Mouse (Mus musculus) limb, embryonic 10.5 days (tissue): ENCODE measurements around the gene Rps6ka5. TPM values are rescaled to one million over a fixed set of nuclear protein-coding genes. Genes with fewer than 3 reads are reported as not detected.
A peak's percentile ranks its signal among the peaks of the same experiment; 100 is the strongest.

ENCODE experiments used
- DNase-seq: peaks from one replicate; pipeline ENCODE4 v3.0.0-alpha.2; 2017; ENCODE audit warnings: low spot score
- H3K27ac ChIP-seq: fragments of 300-500 bp; sonication (generic); 2 replicates; pipeline ENCODE4 v1.5.1; 2016; ENCODE audit warnings: mild to moderate bottlenecking
- H3K27me3 ChIP-seq: fragments of 300-500 bp; sonication (generic); 2 replicates; pipeline ENCODE4 v1.6.1; 2016; ENCODE audit warnings: low read depth, mild to moderate bottlenecking; ENCODE audit not compliant: poor library complexity, severe bottlenecking
- H3K36me3 ChIP-seq: fragments of 300-500 bp; sonication (generic); 2 replicates; pipeline ENCODE4 v1.6.1; 2016; ENCODE audit warnings: mild to moderate bottlenecking, moderate library complexity
- H3K4me1 ChIP-seq: fragments of 300-500 bp; sonication (generic); 2 replicates; pipeline ENCODE4 v1.6.1; 2016
- H3K4me3 ChIP-seq: fragments of 300-500 bp; sonication (generic); 2 replicates; pipeline ENCODE4 v1.5.1; 2016; ENCODE audit warnings: mild to moderate bottlenecking, moderate library complexity
- H3K9me3 ChIP-seq: fragments of 300-500 bp; sonication (generic); replicated peaks from 2 replicates; pipeline ENCODE4 v1.6.1; 2016; ENCODE audit warnings: mild to moderate bottlenecking
- WGBS: fragments of 180-500 bp; shearing (Covaris S2); methylation state at CpG from one replicate; pipeline ENCODE4 v1.1.7; 2016; 5-methylcytosine and 5-hydroxymethylcytosine counted together
- polyA plus RNA-seq: library from polyadenylated mRNA; unstranded; fragments of >200 nt; fragmentation: Nextera tagmentation; extraction: Ambion mirVana; gene quantifications from 2 replicates; pipeline ENCODE4 v1.2.1, GENCODE M21; 2016

The Rps6ka5 gene
- polyA plus RNA-seq, 1 experiment from 2014 or later, result 4.3 TPM

- Histone ChIP-seq H3K27me3 (no peaks in the 10 kb centered on the region), H3K4me1 (peaks cover 14% of the 10 kb centered on the region), H3K36me3 (no peaks in the 10 kb centered on the region), H3K4me3 (no peak overlapping the region), H3K9me3 (no peaks in the 10 kb centered on the region), H3K27ac (no peak overlapping the region)
- WGBS, result 91% methylated on average over 6 of the region's 6 CpGs
- DNase-seq, result no peak
Measured at GRCm38 (mm10) chr12:100635601-100636298, 91.0 kb downstream of the Rps6ka5 start.

GRCm38 (mm10) chr12:100633231-100633630 is 93.6 kb downstream of the Rps6ka5 start:
- no peaks in the 10 kb centered on the region for H3K27me3 ChIP-seq
- WGBS, result 94% methylated on average over 3 of the region's 3 CpGs
- no peak overlapping the region for H3K27ac ChIP-seq
- H3K4me3 ChIP-seq, result no peak overlapping the region
- no peaks in the 10 kb centered on the region for H3K9me3 ChIP-seq
- DNase-seq, result no peak
- no peaks in the 10 kb centered on the region for H3K36me3 ChIP-seq
- H3K4me1 ChIP-seq, result no peaks in the 10 kb centered on the region

- H3K27me3 ChIP-seq, result no peaks in the 10 kb centered on the region
- no peak overlapping the region for H3K27ac ChIP-seq
- DNase-seq, result no peak
- H3K9me3 ChIP-seq, result no peaks in the 10 kb centered on the region
- peaks cover 15% of the 10 kb centered on the region for H3K4me1 ChIP-seq
- no peaks in the 10 kb centered on the region for H3K36me3 ChIP-seq
- no peak overlapping the region for H3K4me3 ChIP-seq
- 92% methylated on average over 7 of the region's 7 CpGs for WGBS
Measured at GRCm38 (mm10) chr12:100631286-100631685, 95.5 kb downstream of the Rps6ka5 start.

- Histone ChIP-seq H3K36me3 (no peaks in the 10 kb centered on the region), H3K4me1 (peaks cover 22% of the 10 kb centered on the region), H3K27ac (no peak overlapping the region), H3K4me3 (no peak overlapping the region), H3K9me3 (no peaks in the 10 kb centered on the region), H3K27me3 (no peaks in the 10 kb centered on the region)
- no peak for DNase-seq
- 91% methylated on average over 6 of the region's 6 CpGs for WGBS
Measured at GRCm38 (mm10) chr12:100629126-100629920, 97.5 kb downstream of the Rps6ka5 start.

- Histone ChIP-seq H3K27ac (peak overlapping the region; percentile 70), H3K4me1 (peaks cover 22% of the 10 kb centered on the region), H3K27me3 (no peaks in the 10 kb centered on the region), H3K36me3 (no peaks in the 10 kb centered on the region), H3K4me3 (no peak overlapping the region), H3K9me3 (no peaks in the 10 kb centered on the region)
- no peak for DNase-seq
- 31% methylated on average over 1 of the region's 1 CpGs for WGBS
Measured at GRCm38 (mm10) chr12:100626991-100627677, 99.6 kb downstream of the Rps6ka5 start.

- no peaks in the 10 kb centered on the region for H3K27me3 ChIP-seq
- no peaks in the 10 kb centered on the region for H3K9me3 ChIP-seq
- H3K4me3 ChIP-seq, result no peak overlapping the region
- peaks cover 22% of the 10 kb centered on the region for H3K4me1 ChIP-seq
- H3K36me3 ChIP-seq, result no peaks in the 10 kb centered on the region
- peak overlapping the region; percentile 70 for H3K27ac ChIP-seq
- no peak for DNase-seq
- WGBS, result 71% methylated on average over 4 of the region's 4 CpGs
Measured at GRCm38 (mm10) chr12:100626273-100626990, 100.4 kb downstream of the Rps6ka5 start.

- H3K27me3 ChIP-seq, result no peaks in the 10 kb centered on the region
- no peaks in the 10 kb centered on the region for H3K36me3 ChIP-seq
- 83% methylated on average over 3 of the region's 3 CpGs for WGBS
- H3K4me1 ChIP-seq, result peaks cover 22% of the 10 kb centered on the region
- H3K27ac ChIP-seq, result no peak overlapping the region
- no peak for DNase-seq
- no peaks in the 10 kb centered on the region for H3K9me3 ChIP-seq
- H3K4me3 ChIP-seq, result no peak overlapping the region
Measured at GRCm38 (mm10) chr12:100624854-100625447, 101.8 kb downstream of the Rps6ka5 start.

- Histone ChIP-seq H3K4me1 (no peaks in the 10 kb centered on the region), H3K9me3 (no peaks in the 10 kb centered on the region), H3K36me3 (no peaks in the 10 kb centered on the region), H3K4me3 (no peak overlapping the region), H3K27ac (no peak overlapping the region), H3K27me3 (no peaks in the 10 kb centered on the region)
- WGBS, result 94% methylated on average over 2 of the region's 2 CpGs
- no peak for DNase-seq
Measured at GRCm38 (mm10) chr12:100615251-100615650, 111.5 kb downstream of the Rps6ka5 start.

GRCm38 (mm10) chr12:100613878-100614277 is 112.9 kb downstream of the Rps6ka5 start:
- Histone ChIP-seq H3K9me3 (no peaks in the 10 kb centered on the region), H3K4me1 (no peaks in the 10 kb centered on the region), H3K4me3 (no peak overlapping the region), H3K36me3 (no peaks in the 10 kb centered on the region), H3K27ac (no peak overlapping the region), H3K27me3 (no peaks in the 10 kb centered on the region)
- WGBS, result 83% methylated on average over 2 of the region's 2 CpGs
- DNase-seq, result no peak

GRCm38 (mm10) chr12:100613192-100613700 is 113.5 kb downstream of the Rps6ka5 start:
- WGBS, result 88% methylated on average over 5 of the region's 5 CpGs
- no peak overlapping the region for H3K4me3 ChIP-seq

GRCm38 (mm10) chr12:100609766-100610165 is 117.0 kb downstream of the Rps6ka5 start:
- Histone ChIP-seq H3K36me3 (no peaks in the 10 kb centered on the region), H3K4me1 (no peaks in the 10 kb centered on the region), H3K4me3 (no peak overlapping the region), H3K27me3 (no peaks in the 10 kb centered on the region), H3K27ac (no peak overlapping the region), H3K9me3 (no peaks in the 10 kb centered on the region)
- WGBS, result 80% methylated on average over 5 of the region's 5 CpGs
- no peak for DNase-seq

More at GRCm38 (mm10) chr12:100613192-100613700, 113.5 kb downstream of the Rps6ka5 start:
- no peaks in the 10 kb centered on the region for H3K27me3 ChIP-seq
- H3K27ac ChIP-seq, result no peak overlapping the region
- no peaks in the 10 kb centered on the region for H3K9me3 ChIP-seq
- no peaks in the 10 kb centered on the region for H3K4me1 ChIP-seq
- no peak for DNase-seq
- H3K36me3 ChIP-seq, result no peaks in the 10 kb centered on the region

- H3K9me3 ChIP-seq, result no peaks in the 10 kb centered on the region
Measured at GRCm38 (mm10) chr12:100609064-100609463, 117.7 kb downstream of the Rps6ka5 start.

More at GRCm38 (mm10) chr12:100609064-100609463, 117.7 kb downstream of the Rps6ka5 start:
- WGBS, result 80% methylated on average over 5 of the region's 5 CpGs
- Histone ChIP-seq H3K4me1 (no peaks in the 10 kb centered on the region), H3K27me3 (no peaks in the 10 kb centered on the region), H3K4me3 (no peak overlapping the region), H3K27ac (no peak overlapping the region), H3K36me3 (no peaks in the 10 kb centered on the region)
- DNase-seq, result no peak
